Mouse (Mus musculus) liver, adult 10 weeks (tissue): ENCODE measurements around the gene Elp5. TPM values are rescaled to one million over a fixed set of nuclear protein-coding genes. Genes with fewer than 3 reads are reported as not detected.

Source experiments
- polyA plus RNA-seq: library from polyadenylated mRNA; stranded (reverse); fragments of 350-450 nt; fragmentation: Illumina TruSeq; extraction: RNeasy Lipid Tissue Mini Kit (QIAGEN cat#74804); gene quantifications from one replicate; pipeline ENCODE4 v1.2.3, GENCODE M21; 2014; ENCODE audit warnings: low read depth, low replicate concordance

Elp5 gene
- 9.7 TPM for polyA plus RNA-seq

GRCm38 (mm10) chr11:69982225-69982624 lies at the start of gene Elp5:
TSS of gene Elp5 (minus strand) at chr11:69982517.

GRCm38 (mm10) chr11:70016669-70017068 lies 34.4 kb upstream of the Elp5 start, which contains the start of gene Dlg4:
TSS of gene Dlg4 (plus strand) at chr11:70016942.

GRCm38 (mm10) chr11:70014880-70015558 lies 32.7 kb upstream of the Elp5 start, which contains the start of gene Acadvl:
TSS of gene Acadvl (minus strand) at chr11:70015411.

GRCm38 (mm10) chr11:70000396-70000898 lies 18.1 kb upstream of the Elp5 start, which contains the start of gene Dvl2:
TSS of gene Dvl2 (plus strand) at chr11:70000595.

GRCm38 (mm10) chr11:69995391-69995960 lies 13.2 kb upstream of the Elp5 start, which contains the start of gene Phf23:
TSS of gene Phf23 (plus strand) at chr11:69995777.

GRCm38 (mm10) chr11:69990850-69991691 lies 8.8 kb upstream of the Elp5 start, which contains the start of gene Gabarap:
TSS of gene Gabarap (plus strand) at chr11:69991143.

GRCm38 (mm10) chr11:69981141-69981762 lies 1.1 kb downstream of the Elp5 start, which contains the start of gene Ctdnep1:
TSS of gene Ctdnep1 (plus strand) at chr11:69981156.

GRCm38 (mm10) chr11:69964650-69965270 lies 17.6 kb downstream of the Elp5 start, which contains the start of gene Cldn7:
TSS of gene Cldn7 (plus strand) at chr11:69964779.

GRCm38 (mm10) chr11:69948066-69948762 lies 34.1 kb downstream of the Elp5 start, which contains the start of gene Slc2a4:
TSS of gene Slc2a4 (minus strand) at chr11:69948188.

GRCm38 (mm10) chr11:69935137-69935879 lies 47.0 kb downstream of the Elp5 start, which contains the start of gene Ybx2:
TSS of gene Ybx2 (plus strand) at chr11:69935796.

GRCm38 (mm10) chr11:69921114-69922011 lies 61.0 kb downstream of the Elp5 start, which contains the start of gene Eif5a:
TSS of gene Eif5a (minus strand) at chr11:69921958.

Other genes starting within 250 kb of the Elp5 start
- 7.7 TPM for gene Polr2a, start 223.9 kb downstream of the Elp5 start, polyA plus RNA-seq
- gene Slc35g3, start 220.5 kb downstream of the Elp5 start, polyA plus RNA-seq, result not detected
- gene Zbtb4, start 216.6 kb downstream of the Elp5 start, polyA plus RNA-seq, result 4.1 TPM
- gene Chrnb1, start 186.6 kb downstream of the Elp5 start, polyA plus RNA-seq, result 0.58 TPM
- gene Fgf11, start 180.7 kb downstream of the Elp5 start, polyA plus RNA-seq, result 0.29 TPM
- 3.6 TPM for gene Tmem102, start 176.9 kb downstream of the Elp5 start, polyA plus RNA-seq
- gene Gm39566, start 167.2 kb downstream of the Elp5 start, polyA plus RNA-seq, result not detected
- gene Spem2, start 164.1 kb downstream of the Elp5 start, polyA plus RNA-seq, result not detected
- not detected for gene Spem1, start 160.3 kb downstream of the Elp5 start, polyA plus RNA-seq
- 0.11 TPM for gene Nlgn2, start 144.7 kb downstream of the Elp5 start, polyA plus RNA-seq
- gene Tmem256, start 144.0 kb downstream of the Elp5 start, polyA plus RNA-seq, result 58.8 TPM
- gene Plscr3, start 136.1 kb downstream of the Elp5 start, polyA plus RNA-seq, result 1.1 TPM
- not detected for gene Tnk1, start 123.8 kb downstream of the Elp5 start, polyA plus RNA-seq
- gene Tmem95, start 104.5 kb downstream of the Elp5 start, polyA plus RNA-seq, result not detected
- gene Kctd11, start 101.1 kb downstream of the Elp5 start, polyA plus RNA-seq, result 0.42 TPM
- gene Acap1, start 87.0 kb downstream of the Elp5 start, polyA plus RNA-seq, result 0.40 TPM
- not detected for gene 2810408A11Rik, start 81.5 kb downstream of the Elp5 start, polyA plus RNA-seq
- 3.0 TPM for gene Neurl4, start 81.4 kb downstream of the Elp5 start, polyA plus RNA-seq
- gene Gps2, start 68.6 kb downstream of the Elp5 start, polyA plus RNA-seq, result 9.6 TPM
- gene Eif5a, start 60.6 kb downstream of the Elp5 start, polyA plus RNA-seq, result 155 TPM
- not detected for gene Ybx2, start 46.7 kb downstream of the Elp5 start, polyA plus RNA-seq
- not detected for gene Slc2a4, start 34.3 kb downstream of the Elp5 start, polyA plus RNA-seq
- gene Cldn7, start 17.7 kb downstream of the Elp5 start, polyA plus RNA-seq, result 0.40 TPM
- 25.5 TPM for gene Ctdnep1, start 1.4 kb downstream of the Elp5 start, polyA plus RNA-seq
- gene Gabarap, start 8.6 kb upstream of the Elp5 start, polyA plus RNA-seq, result 367 TPM
- 7.1 TPM for gene Phf23, start 13.3 kb upstream of the Elp5 start, polyA plus RNA-seq
- 0.37 TPM for gene Dvl2, start 18.1 kb upstream of the Elp5 start, polyA plus RNA-seq
- gene Acadvl, start 32.9 kb upstream of the Elp5 start, polyA plus RNA-seq, result 60.6 TPM
- gene Dlg4, start 34.4 kb upstream of the Elp5 start, polyA plus RNA-seq, result 0.13 TPM
- gene Asgr1, start 71.6 kb upstream of the Elp5 start, polyA plus RNA-seq, result 171 TPM
- gene Asgr2, start 110.1 kb upstream of the Elp5 start, polyA plus RNA-seq, result 93.1 TPM
- 0.24 TPM for gene Mgl2, start 147.8 kb upstream of the Elp5 start, polyA plus RNA-seq
- 0.37 TPM for gene Clec10a, start 173.7 kb upstream of the Elp5 start, polyA plus RNA-seq
- gene Slc16a11, start 230.2 kb upstream of the Elp5 start, polyA plus RNA-seq, result 0.61 TPM
- gene Slc16a13, start 238.5 kb upstream of the Elp5 start, polyA plus RNA-seq, result 0.53 TPM
- gene Bcl6b, start 247.3 kb upstream of the Elp5 start, polyA plus RNA-seq, result 1.5 TPM